Mouse (Mus musculus): ENCODE measurements around the gene Trpm3. TPM values are rescaled to one million over a fixed set of nuclear protein-coding genes. Genes with fewer than 3 reads are reported as not detected.

Trpm3 gene
- polyA plus RNA-seq, 1 experiment from 2014 or later, result 1.9 TPM

GRCm38 (mm10) chr19:22804311-22804710 is 665.5 kb downstream of the Trpm3 start:
- 78% methylated on average over 2 of the region's 2 CpGs for WGBS
- DNase-seq (no peak), ATAC-seq (ENCODE audit: insufficient read depth) (no peak)
- Histone ChIP-seq H3K9ac (no peak overlapping the region), H3K9me3 (ENCODE audit: low read depth, low read length) (no peaks in the 10 kb centered on the region), H3K27me3 (ENCODE audit: insufficient read depth, low read length) (no peaks in the 10 kb centered on the region), H3K27ac (ENCODE audit: low read depth) (no peak overlapping the region), H3K4me3 (ENCODE audit: low read depth, low read length) (no peak overlapping the region), H3K36me3 (ENCODE audit: insufficient read depth) (no peaks in the 10 kb centered on the region), H3K4me2 (no peak overlapping the region), H3K4me1 (ENCODE audit: insufficient read depth) (no peaks in the 10 kb centered on the region)
- TF ChIP-seq CTCF (IDR thresholded peaks at IDR 0.05; ENCODE audit: low read depth), result no peak

GRCm38 (mm10) chr19:22810247-22810646 is 671.4 kb downstream of the Trpm3 start:
- H3K4me2 ChIP-seq, result no peak overlapping the region
- H3K36me3 ChIP-seq (ENCODE audit: insufficient read depth), result no peaks in the 10 kb centered on the region
- H3K4me1 ChIP-seq (ENCODE audit: insufficient read depth), result no peaks in the 10 kb centered on the region
- ATAC-seq (ENCODE audit: insufficient read depth) (no peak), DNase-seq (no peak)
- no peak overlapping the region for H3K27ac ChIP-seq (ENCODE audit: low read depth)
- H3K9me3 ChIP-seq (ENCODE audit: low read depth, low read length), result no peaks in the 10 kb centered on the region
- no peak overlapping the region for H3K9ac ChIP-seq
- TF ChIP-seq CTCF (IDR thresholded peaks at IDR 0.05; ENCODE audit: low read depth), result no peak
- no peak overlapping the region for H3K4me3 ChIP-seq (ENCODE audit: low read depth, low read length)
- H3K27me3 ChIP-seq (ENCODE audit: insufficient read depth, low read length), result no peaks in the 10 kb centered on the region
- 75% methylated on average over 3 of the region's 3 CpGs for WGBS

DNA sequence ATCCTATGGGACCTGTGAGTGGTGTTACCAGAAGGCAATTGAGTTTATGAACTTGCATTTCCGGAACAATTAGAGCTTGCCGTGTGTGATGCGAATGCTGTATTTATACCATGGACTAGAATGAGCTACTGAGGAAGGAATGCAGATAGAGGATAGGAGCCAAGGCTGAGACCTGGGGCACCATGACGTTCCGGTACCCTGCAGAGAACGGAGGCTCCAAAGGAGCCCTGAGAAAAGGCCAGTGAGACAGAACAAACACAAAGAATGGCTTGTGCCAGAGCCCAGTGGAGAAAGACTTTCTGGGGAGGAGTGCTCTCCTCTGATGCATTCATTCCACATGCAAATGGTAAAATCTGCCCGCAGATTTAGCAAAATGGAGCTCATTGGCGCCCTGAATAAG is 682.9 kb downstream of the Trpm3 start:
- no peak for TF ChIP-seq CTCF (IDR thresholded peaks at IDR 0.05; ENCODE audit: low read depth)
- no peaks in the 10 kb centered on the region for H3K27me3 ChIP-seq (ENCODE audit: insufficient read depth, low read length)
- H3K36me3 ChIP-seq (ENCODE audit: insufficient read depth), result no peaks in the 10 kb centered on the region
- no peak for ATAC-seq (ENCODE audit: insufficient read depth)
- no peak overlapping the region for H3K4me2 ChIP-seq
- H3K9me3 ChIP-seq (ENCODE audit: low read depth, low read length), result no peaks in the 10 kb centered on the region
- WGBS, result 89% methylated on average over 8 of the region's 8 CpGs
- no peak overlapping the region for H3K4me3 ChIP-seq (ENCODE audit: low read depth, low read length)
- H3K4me1 ChIP-seq (ENCODE audit: insufficient read depth), result no peaks in the 10 kb centered on the region
- H3K27ac ChIP-seq (ENCODE audit: low read depth), result no peak overlapping the region
- no peak for DNase-seq
- no peak overlapping the region for H3K9ac ChIP-seq

DNA sequence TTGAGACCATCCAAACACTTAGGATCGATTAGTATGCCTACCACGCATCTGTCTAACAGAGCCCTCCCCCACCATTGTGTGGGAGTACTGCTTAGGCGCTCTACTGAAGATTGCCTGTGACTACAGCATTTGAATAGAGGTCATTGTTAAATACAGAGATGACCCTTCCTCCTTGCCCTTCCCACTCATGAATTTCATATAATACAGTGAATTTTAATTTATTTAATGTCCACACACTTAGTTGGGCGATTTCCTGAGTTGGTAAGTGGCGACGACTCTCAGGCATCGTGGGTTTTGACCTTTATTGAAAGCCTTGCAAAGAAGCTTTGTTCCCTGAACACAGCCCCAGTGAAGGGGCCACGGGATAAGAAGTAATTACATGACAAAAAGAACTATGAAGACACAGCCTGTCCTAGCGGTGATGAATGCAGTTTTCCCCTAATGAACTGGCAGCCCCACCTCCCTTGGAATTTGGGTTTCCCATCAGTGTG is 684.7 kb downstream of the Trpm3 start:
- TF ChIP-seq CTCF (IDR thresholded peaks at IDR 0.05; ENCODE audit: low read depth), result no peak

GRCm38 (mm10) chr19:22825812-22826211 is 687.0 kb downstream of the Trpm3 start:
- Histone ChIP-seq H3K9ac (no peak overlapping the region), H3K4me1 (ENCODE audit: insufficient read depth) (no peaks in the 10 kb centered on the region), H3K9me3 (ENCODE audit: low read depth, low read length) (no peaks in the 10 kb centered on the region), H3K27ac (ENCODE audit: low read depth) (no peak overlapping the region), H3K4me2 (no peak overlapping the region), H3K36me3 (ENCODE audit: insufficient read depth) (no peaks in the 10 kb centered on the region), H3K27me3 (ENCODE audit: insufficient read depth, low read length) (no peaks in the 10 kb centered on the region), H3K4me3 (ENCODE audit: low read depth, low read length) (no peak overlapping the region)
- TF ChIP-seq CTCF (IDR thresholded peaks at IDR 0.05; ENCODE audit: low read depth), result no peak
- 88% methylated on average over 1 of the region's 1 CpGs for WGBS
- DNase-seq, result no peak
- ATAC-seq (ENCODE audit: insufficient read depth), result no peak

More for the DNA sequence above, 684.7 kb downstream of the Trpm3 start:
- no peaks in the 10 kb centered on the region for H3K4me1 ChIP-seq (ENCODE audit: insufficient read depth)
- 73% methylated on average over 9 of the region's 9 CpGs for WGBS
- no peak overlapping the region for H3K4me3 ChIP-seq (ENCODE audit: low read depth, low read length)
- H3K9me3 ChIP-seq (ENCODE audit: low read depth, low read length), result no peaks in the 10 kb centered on the region
- no peak overlapping the region for H3K9ac ChIP-seq
- no peaks in the 10 kb centered on the region for H3K36me3 ChIP-seq (ENCODE audit: insufficient read depth)
- H3K4me2 ChIP-seq, result no peak overlapping the region
- DNase-seq (no peak), ATAC-seq (ENCODE audit: insufficient read depth) (no peak)
- no peak overlapping the region for H3K27ac ChIP-seq (ENCODE audit: low read depth)
- H3K27me3 ChIP-seq (ENCODE audit: insufficient read depth, low read length), result no peaks in the 10 kb centered on the region

DNA sequence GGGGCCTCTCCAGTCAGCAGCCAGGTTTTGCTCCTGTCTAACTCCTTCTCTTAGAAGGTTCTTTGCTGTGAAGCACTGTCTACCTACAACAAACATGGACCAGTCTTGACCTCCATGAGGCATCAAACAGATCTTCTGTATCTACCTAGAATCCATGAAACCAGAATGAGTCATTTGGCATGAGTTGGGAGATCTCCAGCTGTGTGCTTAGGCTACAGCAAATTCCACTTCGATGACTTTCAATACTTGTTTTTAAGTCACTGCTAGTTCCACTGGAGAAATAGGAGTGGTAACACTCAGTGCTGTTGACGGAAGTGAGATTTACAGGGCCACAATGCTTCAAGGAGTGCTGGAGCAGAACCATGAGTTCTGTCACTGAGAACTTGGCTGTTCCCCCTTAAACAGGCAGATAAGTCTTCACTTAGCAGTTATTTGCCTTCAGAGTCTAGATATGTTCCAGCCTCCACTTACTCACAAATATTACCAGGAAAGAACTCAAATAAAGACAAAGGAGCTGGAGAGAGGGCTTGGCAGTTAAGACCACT is 689.4 kb downstream of the Trpm3 start:
- Histone ChIP-seq H3K9me3 (ENCODE audit: low read depth, low read length) (no peaks in the 10 kb centered on the region), H3K27me3 (ENCODE audit: insufficient read depth, low read length) (no peaks in the 10 kb centered on the region), H3K36me3 (ENCODE audit: insufficient read depth) (no peaks in the 10 kb centered on the region), H3K27ac (ENCODE audit: low read depth) (no peak overlapping the region), H3K9ac (no peak overlapping the region), H3K4me3 (ENCODE audit: low read depth, low read length) (no peak overlapping the region), H3K4me2 (no peak overlapping the region), H3K4me1 (ENCODE audit: insufficient read depth) (no peaks in the 10 kb centered on the region)
- no peak for TF ChIP-seq CTCF (IDR thresholded peaks at IDR 0.05; ENCODE audit: low read depth)
- ATAC-seq (ENCODE audit: insufficient read depth) (no peak), DNase-seq (no peak)
- WGBS, result 80% methylated on average over 2 of the region's 2 CpGs

DNA sequence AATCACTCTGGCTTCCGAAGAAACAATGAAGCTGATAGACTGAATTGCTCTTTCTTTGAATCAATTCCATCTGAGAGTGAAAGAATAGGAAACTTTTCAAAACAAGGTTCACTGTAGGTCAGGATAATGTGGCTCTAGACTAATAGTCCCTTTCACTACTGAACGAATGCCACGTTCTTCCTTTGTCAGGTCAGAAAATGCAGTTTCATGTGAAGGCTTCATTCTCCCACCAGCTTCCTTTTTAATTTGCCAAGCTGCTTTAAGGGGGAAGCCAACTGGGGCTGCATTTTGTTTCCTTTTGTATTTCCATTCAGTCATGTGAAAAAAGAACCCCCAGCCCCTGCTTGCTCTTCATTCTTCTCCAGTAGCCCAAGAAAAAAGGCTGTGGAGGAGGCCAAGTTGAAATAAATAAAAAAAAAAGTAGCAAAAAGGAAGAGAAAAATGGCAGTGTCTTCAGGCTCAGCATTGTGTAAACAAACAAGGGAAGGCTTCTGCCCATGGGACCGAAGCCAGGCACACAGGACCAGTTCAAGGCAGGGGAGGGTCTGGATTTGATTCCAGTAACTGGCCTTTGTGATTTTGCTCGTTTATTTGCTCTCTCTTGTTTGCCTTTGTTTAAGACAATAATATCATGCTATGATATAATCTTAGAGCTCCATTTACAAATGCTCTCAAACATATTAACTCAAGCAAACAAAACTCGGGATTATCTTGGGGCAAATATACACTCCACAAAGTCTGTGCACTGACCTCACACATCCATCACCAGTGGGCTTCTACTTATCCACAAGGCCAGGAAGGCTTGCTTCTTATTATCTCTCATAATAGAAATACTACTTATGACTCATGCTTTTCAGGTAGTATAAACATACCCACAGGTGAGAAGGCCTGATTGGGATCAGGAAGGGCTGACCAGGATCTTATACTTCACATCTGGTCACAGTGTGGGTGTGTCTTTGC is 702.5 kb downstream of the Trpm3 start:
- H3K9me3 ChIP-seq (ENCODE audit: low read depth, low read length), result no peaks in the 10 kb centered on the region
- ATAC-seq (ENCODE audit: insufficient read depth), result no peak
- no peak overlapping the region for H3K27ac ChIP-seq (ENCODE audit: low read depth)
- peak; percentile 43 for DNase-seq
- no peaks in the 10 kb centered on the region for H3K4me1 ChIP-seq (ENCODE audit: insufficient read depth)
- H3K36me3 ChIP-seq (ENCODE audit: insufficient read depth), result no peaks in the 10 kb centered on the region
- H3K4me3 ChIP-seq (ENCODE audit: low read depth, low read length), result no peak overlapping the region
- WGBS, result 49% methylated on average over 6 of the region's 6 CpGs
- no peak overlapping the region for H3K4me2 ChIP-seq
- no peak overlapping the region for H3K9ac ChIP-seq
- H3K27me3 ChIP-seq (ENCODE audit: insufficient read depth, low read length), result no peaks in the 10 kb centered on the region
- TF ChIP-seq CTCF (IDR thresholded peaks at IDR 0.05; ENCODE audit: low read depth), result no peak

Measured in lung, embryonic 14.5 days (tissue).